24 mouse cellular contexts compared by ENCODE assay signal in genomic region chr7:6157479-6157878, GRCm38 (mm10). TPM values are rescaled to one million over a fixed set of nuclear protein-coding genes. Genes with fewer than 3 reads are reported as not detected.
DNase-seq lines count a peak whose midpoint lies in the region; ATAC-seq and TF ChIP-seq lines count a peak whose summit lies in the region.
"Had no signal": no experiment of that assay in that cellular context is flagged by ENCODE, and none has a peak within 500 bp of the region (broad histone marks: within the 10 kb centered on the region; RNA-seq: fewer than 3 reads in every experiment).

No protein-coding gene starts in this region.

- ATAC-seq in kidney, embryonic 15.5 days (replicated peaks; ENCODE audit: low FRiP score), result no peak
- no peak for ATAC-seq in liver, embryonic 14.5 days (ENCODE audit: insufficient read depth)
- no peak for ATAC-seq in inflammation-experienced regulatory T-cells, adult 6 months
- ATAC-seq: forebrain, embryonic 16.5 days; hindbrain, embryonic 16.5 days had no signal

- H3K4me3 ChIP-seq in kidney, embryonic 15.5 days (replicated peaks), result no peak overlapping the region
- peak overlapping the region in 1 of 2 experiments; percentile 13; a peak in 1 of 4 replicates for H3K4me3 ChIP-seq in liver, embryonic 14.5 days (ENCODE audit: insufficient read depth in 1 of 2, low read depth in 2 of 2, low read length in 2 of 2)

- H3K4me2 ChIP-seq in kidney, embryonic 15.5 days, result peak overlapping the region; percentile 73
- peak overlapping the region; percentile 78 for H3K4me2 ChIP-seq in liver, embryonic 14.5 days (ENCODE audit: low read depth)

- H3K27ac ChIP-seq in kidney, embryonic 15.5 days, result peak overlapping the region; percentile 97
- peak overlapping the region; percentile 62 for H3K27ac ChIP-seq in liver, embryonic 14.5 days

- no peaks in the 10 kb centered on the region for H3K27me3 ChIP-seq in kidney, embryonic 15.5 days
- H3K27me3 ChIP-seq in liver, embryonic 14.5 days (ENCODE audit: control insufficient read depth, insufficient read depth, low read length), result no peaks in the 10 kb centered on the region

- no peak for TF ChIP-seq CTCF in liver, embryonic 14.5 days (IDR thresholded peaks at IDR 0.05; ENCODE audit: low read depth)

- no peak for DNase-seq in kidney, postnatal 25 days
- peak; percentile 22 for DNase-seq in CD4-positive helper T cell, adult 2 months (ENCODE audit: low read depth, low spot score)
- DNase-seq in induced T-regulatory cell, adult 2 months (ENCODE audit: low read depth), result peak; percentile 31
- no peak for DNase-seq in liver, embryonic 14.5 days (ENCODE audit: low read depth in 3 of 3, low spot score in 3 of 3)
- no peak for DNase-seq in right cerebral cortex, postnatal 10 days (ENCODE audit: low spot score in 2 of 2)
- DNase-seq in left cerebral cortex, adult 18-20 months (ENCODE audit: low spot score in 2 of 2), result no peak
- DNase-seq: adrenal gland, adult 2 months; cerebellum, adult 11 months; cerebellum, postnatal 14 days; heart, adult 11 months; heart, postnatal 4 days; layer of hippocampus, postnatal 36 days; lung, embryonic 14.5 days; lung, postnatal 4 days; midbrain, embryonic 14.5 days; thymus, postnatal 25 days had no signal

- H3K4me1 ChIP-seq in kidney, embryonic 15.5 days, result peaks cover 39% of the 10 kb centered on the region
- H3K4me1 ChIP-seq in liver, embryonic 14.5 days (replicated peaks; ENCODE audit: control insufficient read depth in 2 of 2, insufficient read depth in 2 of 2, low read length in 1 of 2), result peaks cover 18 to 35% of the 10 kb centered on the region in 2 experiments

- TF ChIP-seq EP300 in liver, embryonic 14.5 days (IDR thresholded peaks at IDR 0.05; ENCODE audit: low read depth), result no peak

- H3K9me3 ChIP-seq in kidney, embryonic 15.5 days (replicated peaks), result no peaks in the 10 kb centered on the region
- no peaks in the 10 kb centered on the region for H3K9me3 ChIP-seq in liver, embryonic 14.5 days (ENCODE audit: control insufficient read depth, low read length)
- H3K9me3 ChIP-seq: G1E; limb, embryonic 10.5 days had no signal

- 57% methylated on average over 1 of the region's 1 CpGs for WGBS in kidney, embryonic 15.5 days
- WGBS in liver, embryonic 14.5 days (ENCODE audit: insufficient replicate concordance), result 3% methylated on average over 1 of the region's 1 CpGs

- no peaks in the 10 kb centered on the region for H3K36me3 ChIP-seq in kidney, embryonic 15.5 days
- H3K36me3 ChIP-seq in liver, embryonic 14.5 days (replicated peaks; ENCODE audit: control insufficient read depth, insufficient read depth, low read depth), result no peaks in the 10 kb centered on the region
- H3K36me3 ChIP-seq: limb, embryonic 10.5 days had no signal

- H3K9ac ChIP-seq in kidney, embryonic 15.5 days, result no peak overlapping the region
- peak overlapping the region; percentile 7; the same call in 1 of the 2 replicates for H3K9ac ChIP-seq in liver, embryonic 14.5 days (replicated peaks)
- H3K9ac ChIP-seq: lung, embryonic 14.5 days had no signal

RNA-seq across cellular contexts. Expression of gene Zfp787, which starts 1.7 kb away (rescaled TPM):
- 30.7 and 31.9 TPM in 2 replicates for polyA plus RNA-seq in kidney, embryonic 15.5 days (2015; fragmentation: Nextera tagmentation; extraction: Ambion mirVana)
- polyA plus RNA-seq in liver, embryonic 14.5 days (2012; rRNA removed), result 11.6 and 12.5 TPM in 2 replicates
- 6.7 and 6.9 TPM in 2 replicates for polyA plus RNA-seq in liver, embryonic 14.5 days (2014; fragmentation: Nextera tagmentation; extraction: Ambion mirVana)
- 1 to 10 TPM; 4.2 to 5.8 (median 4.3) TPM for polyA plus RNA-seq in inflammation-experienced regulatory T-cells, adult 6 months (2017; shearing (Covaris generic))
- total RNA-seq in left cerebral cortex, adult 18-20 months (2021), result 10 to 100 TPM; 27.0 to 27.9 TPM

RNA-seq across cellular contexts. Expression of gene Zfp444, which starts 14.5 kb away (rescaled TPM):
- polyA plus RNA-seq in kidney, embryonic 15.5 days (2015; fragmentation: Nextera tagmentation; extraction: Ambion mirVana), result 65.5 and 71.4 TPM in 2 replicates
- 10.1 and 13.8 TPM in 2 replicates for polyA plus RNA-seq in liver, embryonic 14.5 days (2012; rRNA removed)
- 15.0 and 16.3 TPM in 2 replicates for polyA plus RNA-seq in liver, embryonic 14.5 days (2014; fragmentation: Nextera tagmentation; extraction: Ambion mirVana)
- 1 to 10 TPM; 6.3 to 7.5 (median 6.4) TPM for polyA plus RNA-seq in inflammation-experienced regulatory T-cells, adult 6 months (2017; shearing (Covaris generic))
- 10 to 100 TPM; 52.1 to 54.8 TPM for total RNA-seq in left cerebral cortex, adult 18-20 months (2021)

RNA-seq across cellular contexts. Expression of gene Galp, which starts 39.4 kb away (rescaled TPM):
- not detected in 2 replicates for polyA plus RNA-seq in kidney, embryonic 15.5 days (2015; fragmentation: Nextera tagmentation; extraction: Ambion mirVana)
- not detected in 2 replicates for polyA plus RNA-seq in liver, embryonic 14.5 days (2012; rRNA removed)
- not detected in 2 replicates for polyA plus RNA-seq in liver, embryonic 14.5 days (2014; fragmentation: Nextera tagmentation; extraction: Ambion mirVana)
- not detected for polyA plus RNA-seq in inflammation-experienced regulatory T-cells, adult 6 months (2017; shearing (Covaris generic))
- not detected for total RNA-seq in left cerebral cortex, adult 18-20 months (2021)
- total RNA-seq: adrenal gland, adult 2 months; G1E; heart, postnatal 4 days; layer of hippocampus, postnatal 36 days had no signal
- polyA plus RNA-seq: adrenal gland, adult 2 months; forebrain, embryonic 16.5 days; G1E; heart, embryonic 14.5 days; hindbrain, embryonic 16.5 days; limb, embryonic 10.5 days; lung, embryonic 14.5 days; midbrain, embryonic 14.5 days; stomach, embryonic 14.5 days had no signal

Comparison
In these comparisons a context has a peak if more than half of its experiments do, and no peak if none do; other contexts are left out.
1. DNase-seq: peak in CD4-positive helper T cell, adult 2 months (single experiment) and induced T-regulatory cell, adult 2 months (single experiment); none in kidney, postnatal 25 days (0 of 2), liver, embryonic 14.5 days (0 of 3), right cerebral cortex, postnatal 10 days (0 of 2) and left cerebral cortex, adult 18-20 months (0 of 2).